Mouse (Mus musculus): Measurements from ENCODE around the gene Pnliprp1. TPM values are rescaled to one million over a fixed set of nuclear protein-coding genes. Genes with fewer than 3 reads are reported as not detected.

The Pnliprp1 gene
- not detected in 2 replicates for total RNA-seq (2017)

- no peak for ATAC-seq (replicated peaks in 1 of 2; ENCODE audit: insufficient read depth in 1 of 2, low FRiP score in 2 of 2, low TSS enrichment in 1 of 2, low read depth in 1 of 2, poor library complexity in 2 of 2, severe bottlenecking in 2 of 2)
Measured at GRCm38 (mm10) chr19:58728445-58729031, at the start of gene Pnliprp1. Gene Pnliprp1, plus strand, starts transcription at chr19:58728887.

- ATAC-seq (replicated peaks in 1 of 2; ENCODE audit: insufficient read depth in 1 of 2, low FRiP score in 2 of 2, low TSS enrichment in 1 of 2, low read depth in 1 of 2, poor library complexity in 2 of 2, severe bottlenecking in 2 of 2): no peak
Measured at GRCm38 (mm10) chr19:58688933-58689332, 39.8 kb upstream of the Pnliprp1 start.

- ATAC-seq (replicated peaks in 1 of 2; ENCODE audit: insufficient read depth in 1 of 2, low FRiP score in 2 of 2, low TSS enrichment in 1 of 2, low read depth in 1 of 2, poor library complexity in 2 of 2, severe bottlenecking in 2 of 2): no peak
Measured at GRCm38 (mm10) chr19:58695314-58695713, 33.4 kb upstream of the Pnliprp1 start.

GRCm38 (mm10) chr19:58696235-58696634 lies 32.5 kb upstream of the Pnliprp1 start:
- ATAC-seq (replicated peaks in 1 of 2; ENCODE audit: insufficient read depth in 1 of 2, low FRiP score in 2 of 2, low TSS enrichment in 1 of 2, low read depth in 1 of 2, poor library complexity in 2 of 2, severe bottlenecking in 2 of 2): no peak

- ATAC-seq (replicated peaks in 1 of 2; ENCODE audit: insufficient read depth in 1 of 2, low FRiP score in 2 of 2, low TSS enrichment in 1 of 2, low read depth in 1 of 2, poor library complexity in 2 of 2, severe bottlenecking in 2 of 2): no peak
Measured at GRCm38 (mm10) chr19:58704556-58704955, 24.1 kb upstream of the Pnliprp1 start.

- ATAC-seq (replicated peaks in 1 of 2; ENCODE audit: insufficient read depth in 1 of 2, low FRiP score in 2 of 2, low TSS enrichment in 1 of 2, low read depth in 1 of 2, poor library complexity in 2 of 2, severe bottlenecking in 2 of 2): no peak
Measured at GRCm38 (mm10) chr19:58708611-58709010, 20.1 kb upstream of the Pnliprp1 start.

GRCm38 (mm10) chr19:58717925-58718324 lies 10.8 kb upstream of the Pnliprp1 start:
- ATAC-seq (replicated peaks in 1 of 2; ENCODE audit: insufficient read depth in 1 of 2, low FRiP score in 2 of 2, low TSS enrichment in 1 of 2, low read depth in 1 of 2, poor library complexity in 2 of 2, severe bottlenecking in 2 of 2): no peak

- ATAC-seq (replicated peaks in 1 of 2; ENCODE audit: insufficient read depth in 1 of 2, low FRiP score in 2 of 2, low TSS enrichment in 1 of 2, low read depth in 1 of 2, poor library complexity in 2 of 2, severe bottlenecking in 2 of 2): no peak
Measured at GRCm38 (mm10) chr19:58720439-58720838, 8.2 kb upstream of the Pnliprp1 start.

GRCm38 (mm10) chr19:58726551-58726950 lies 2.1 kb upstream of the Pnliprp1 start:
- ATAC-seq (replicated peaks in 1 of 2; ENCODE audit: insufficient read depth in 1 of 2, low FRiP score in 2 of 2, low TSS enrichment in 1 of 2, low read depth in 1 of 2, poor library complexity in 2 of 2, severe bottlenecking in 2 of 2): no peak

- ATAC-seq (replicated peaks in 1 of 2; ENCODE audit: insufficient read depth in 1 of 2, low FRiP score in 2 of 2, low TSS enrichment in 1 of 2, low read depth in 1 of 2, poor library complexity in 2 of 2, severe bottlenecking in 2 of 2): no peak
Measured at GRCm38 (mm10) chr19:58727756-58728155, 931 bp upstream of the Pnliprp1 start.

- no peak for ATAC-seq (replicated peaks in 1 of 2; ENCODE audit: insufficient read depth in 1 of 2, low FRiP score in 2 of 2, low TSS enrichment in 1 of 2, low read depth in 1 of 2, poor library complexity in 2 of 2, severe bottlenecking in 2 of 2)
Measured at GRCm38 (mm10) chr19:58733216-58733615, 4.5 kb downstream of the Pnliprp1 start.

- ATAC-seq (replicated peaks in 1 of 2; ENCODE audit: insufficient read depth in 1 of 2, low FRiP score in 2 of 2, low TSS enrichment in 1 of 2, low read depth in 1 of 2, poor library complexity in 2 of 2, severe bottlenecking in 2 of 2): no peak
Measured at GRCm38 (mm10) chr19:58738111-58738510, 9.4 kb downstream of the Pnliprp1 start.

- no peak for ATAC-seq (replicated peaks in 1 of 2; ENCODE audit: insufficient read depth in 1 of 2, low FRiP score in 2 of 2, low TSS enrichment in 1 of 2, low read depth in 1 of 2, poor library complexity in 2 of 2, severe bottlenecking in 2 of 2)
Measured at GRCm38 (mm10) chr19:58741036-58741435, 12.3 kb downstream of the Pnliprp1 start.

GRCm38 (mm10) chr19:58742711-58743110 lies 14.0 kb downstream of the Pnliprp1 start:
- no peak for ATAC-seq (replicated peaks in 1 of 2; ENCODE audit: insufficient read depth in 1 of 2, low FRiP score in 2 of 2, low TSS enrichment in 1 of 2, low read depth in 1 of 2, poor library complexity in 2 of 2, severe bottlenecking in 2 of 2)

- no peak for ATAC-seq (replicated peaks in 1 of 2; ENCODE audit: insufficient read depth in 1 of 2, low FRiP score in 2 of 2, low TSS enrichment in 1 of 2, low read depth in 1 of 2, poor library complexity in 2 of 2, severe bottlenecking in 2 of 2)
Measured at GRCm38 (mm10) chr19:58743736-58744135, 15.0 kb downstream of the Pnliprp1 start.

- ATAC-seq (replicated peaks in 1 of 2; ENCODE audit: insufficient read depth in 1 of 2, low FRiP score in 2 of 2, low TSS enrichment in 1 of 2, low read depth in 1 of 2, poor library complexity in 2 of 2, severe bottlenecking in 2 of 2): no peak
Measured at GRCm38 (mm10) chr19:58747498-58748000, 18.9 kb downstream of the Pnliprp1 start.

- no peak for ATAC-seq (replicated peaks in 1 of 2; ENCODE audit: insufficient read depth in 1 of 2, low FRiP score in 2 of 2, low TSS enrichment in 1 of 2, low read depth in 1 of 2, poor library complexity in 2 of 2, severe bottlenecking in 2 of 2)
Measured at GRCm38 (mm10) chr19:58750822-58751221, 22.1 kb downstream of the Pnliprp1 start.

GRCm38 (mm10) chr19:58751504-58751903 lies 22.8 kb downstream of the Pnliprp1 start:
- no peak for ATAC-seq (replicated peaks in 1 of 2; ENCODE audit: insufficient read depth in 1 of 2, low FRiP score in 2 of 2, low TSS enrichment in 1 of 2, low read depth in 1 of 2, poor library complexity in 2 of 2, severe bottlenecking in 2 of 2)

- no peak for ATAC-seq (replicated peaks in 1 of 2; ENCODE audit: insufficient read depth in 1 of 2, low FRiP score in 2 of 2, low TSS enrichment in 1 of 2, low read depth in 1 of 2, poor library complexity in 2 of 2, severe bottlenecking in 2 of 2)
Measured at GRCm38 (mm10) chr19:58758871-58759270, 30.2 kb downstream of the Pnliprp1 start.
